Mouse (Mus musculus) retina, postnatal 7 days (tissue): ENCODE measurements around the gene Cpt2.

Source experiments
- DNase-seq: peaks from one replicate; pipeline ENCODE4 v3.0.0-alpha.2; 2012; ENCODE audit warnings: low read depth, low spot score

The Cpt2 gene

GRCm38 (mm10) chr4:107921152-107921695, 2.2 kb downstream of the Cpt2 start:
- DNase-seq = no peak

DNA sequence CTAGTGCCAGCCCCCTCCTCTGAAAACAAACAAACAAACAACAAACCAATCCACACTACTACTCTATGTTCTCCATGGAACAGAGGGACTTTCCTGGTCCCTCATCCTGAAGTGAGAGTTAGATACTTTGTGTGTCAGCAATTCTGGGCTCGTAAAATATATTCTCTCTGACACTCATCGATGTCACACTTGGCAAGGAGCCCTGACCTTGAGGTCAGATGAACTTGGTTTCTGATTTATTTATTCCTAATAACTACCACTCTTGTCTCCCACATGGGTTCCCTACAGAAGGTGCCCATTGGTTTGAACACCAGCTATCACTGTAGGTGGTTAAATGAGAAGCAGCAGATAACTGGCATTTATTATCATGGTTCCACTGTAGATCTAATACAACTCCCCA, 3.1 kb downstream of the Cpt2 start:
- no peak for DNase-seq

GRCm38 (mm10) chr4:107910020-107910419, 13.4 kb downstream of the Cpt2 start:
- DNase-seq = no peak

GRCm38 (mm10) chr4:107906561-107906960, 16.8 kb downstream of the Cpt2 start:
- no peak for DNase-seq

GRCm38 (mm10) chr4:107904252-107904651, 19.2 kb downstream of the Cpt2 start:
- DNase-seq = no peak

DNA sequence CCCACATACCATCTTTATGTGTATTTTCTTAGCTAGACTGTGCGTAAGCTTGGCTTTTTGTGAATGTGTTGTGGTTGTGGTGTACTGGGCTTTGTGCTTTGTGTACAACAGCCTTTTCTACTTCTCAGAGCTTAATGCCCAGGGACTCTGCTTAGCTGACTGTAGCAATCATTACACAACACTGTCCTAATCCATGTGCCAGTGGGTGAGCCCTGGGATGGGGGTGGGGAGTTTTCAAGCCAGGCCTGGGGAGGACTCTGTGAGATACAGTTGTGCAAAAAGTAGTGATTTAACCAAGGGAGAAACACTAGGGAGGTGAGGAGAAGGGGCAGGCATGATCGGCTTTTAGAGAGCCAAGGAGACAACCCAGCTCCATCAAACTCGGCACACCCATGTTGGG, 23.2 kb downstream of the Cpt2 start:
- no peak for DNase-seq

DNA sequence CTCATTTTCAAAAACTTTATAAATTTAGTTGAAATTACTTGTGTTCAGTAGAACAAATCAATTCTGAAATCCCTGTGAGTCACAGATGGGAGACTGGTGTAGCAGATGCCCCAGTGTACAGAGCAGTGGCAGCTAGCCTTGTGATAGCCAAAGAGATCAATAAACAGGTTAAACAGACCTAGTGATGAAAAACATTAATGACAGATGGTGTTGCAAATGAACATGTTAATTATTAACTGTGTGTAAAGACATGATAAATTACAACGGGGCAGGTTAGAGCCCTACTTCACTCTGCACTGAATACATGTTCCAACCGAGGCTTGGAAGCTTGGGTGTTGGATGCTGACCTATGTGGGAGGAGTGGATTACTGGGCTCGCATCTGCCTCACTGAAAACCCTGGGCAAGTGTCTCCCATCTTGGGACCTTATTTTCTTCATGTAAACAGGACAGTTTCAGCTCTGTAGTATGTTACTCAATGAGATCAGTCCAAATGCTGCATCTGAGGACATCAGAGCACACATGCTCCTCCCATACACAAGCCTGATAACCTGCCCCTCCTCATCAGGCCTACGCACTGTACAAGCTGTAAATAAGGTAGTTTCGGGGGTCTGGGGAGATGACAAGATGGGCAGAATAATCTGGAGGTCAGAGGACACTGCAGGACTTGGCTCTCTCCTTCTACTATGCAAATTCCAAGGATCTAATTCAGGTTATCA, 24.0 kb downstream of the Cpt2 start:
- DNase-seq = no peak

DNA sequence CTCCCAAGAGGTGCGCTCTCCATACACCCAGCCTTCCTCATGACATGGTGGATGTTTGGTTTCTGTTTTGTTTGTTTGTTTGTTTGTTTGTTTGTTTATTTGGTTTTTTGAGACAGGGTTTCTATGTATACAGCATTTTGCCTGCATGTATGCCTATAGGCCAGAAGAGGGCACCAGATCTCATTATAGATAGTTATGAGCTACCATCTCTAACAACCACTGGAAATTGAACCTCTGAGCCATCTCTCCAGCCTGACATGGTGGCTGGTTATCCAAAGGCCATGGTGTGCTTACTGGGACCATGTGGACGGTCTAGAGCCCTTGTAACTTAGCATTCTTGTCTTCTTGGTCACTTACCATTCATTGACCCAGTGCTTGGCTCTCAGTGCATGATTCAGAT, 30.7 kb downstream of the Cpt2 start:
- DNase-seq = no peak

DNA sequence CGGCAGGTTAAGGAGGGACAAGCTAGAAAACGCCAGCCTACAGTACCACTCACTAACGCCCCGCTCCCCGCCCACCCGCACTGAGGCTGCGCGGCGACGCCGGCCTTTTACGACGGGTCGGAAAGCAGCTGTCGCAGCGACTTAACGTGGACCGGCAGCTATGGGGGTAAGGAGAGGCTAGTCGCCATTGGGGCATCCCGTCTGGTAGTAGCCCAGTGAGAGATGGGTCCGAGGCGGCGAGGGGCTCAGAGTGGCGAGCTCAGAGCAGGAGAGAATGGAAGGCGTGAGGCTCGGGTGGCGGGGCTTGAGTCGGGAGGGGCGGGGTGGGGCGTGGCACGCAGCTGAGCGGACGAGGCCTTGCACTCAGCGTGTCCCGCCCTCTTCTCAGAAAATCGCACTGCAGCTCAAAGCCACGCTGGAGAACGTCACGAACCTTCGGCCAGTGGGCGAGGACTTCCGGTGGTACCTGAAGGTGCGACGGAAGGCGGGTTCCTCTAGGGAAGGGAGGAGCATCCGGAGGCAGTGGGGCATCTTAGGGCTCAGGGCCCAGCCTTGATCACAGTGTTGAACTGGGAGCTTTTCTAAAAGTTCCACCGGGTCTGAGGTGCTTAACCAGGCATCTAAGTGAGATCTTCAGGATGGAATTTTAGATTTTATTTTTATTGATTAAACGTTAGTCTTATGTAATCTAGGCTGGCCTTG, 33.5 kb downstream of the Cpt2 start, which contains the start of gene 0610037L13Rik:
Gene 0610037L13Rik (plus strand): TSS at position 83 of the 702 bp plus-strand sequence.
- DNase-seq = peak; percentile 88

- DNase-seq = no peak
Observed at GRCm38 (mm10) chr4:107889385-107889730, 34.1 kb downstream of the Cpt2 start.

DNA sequence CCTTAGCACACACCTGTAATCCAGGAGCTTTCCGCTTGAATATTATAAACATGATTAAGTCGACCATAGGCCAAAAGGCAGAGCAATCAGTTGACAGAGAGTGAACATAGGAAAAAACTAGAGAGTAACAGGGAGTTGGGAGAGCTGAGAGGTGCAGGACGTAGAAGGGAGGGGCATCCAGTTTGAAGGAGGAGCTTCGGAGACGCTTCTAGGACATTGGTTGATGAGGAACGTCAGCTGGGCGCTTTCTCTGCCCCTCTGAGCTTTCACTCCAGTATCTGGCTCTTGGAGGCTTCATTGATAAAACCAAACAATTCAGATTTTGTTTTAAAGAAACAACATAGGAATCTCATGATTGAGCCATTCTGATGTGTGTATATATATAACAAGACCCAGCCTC, 37.0 kb downstream of the Cpt2 start:
- no peak for DNase-seq

GRCm38 (mm10) chr4:107881631-107882030, 41.8 kb downstream of the Cpt2 start:
- DNase-seq = no peak

DNA sequence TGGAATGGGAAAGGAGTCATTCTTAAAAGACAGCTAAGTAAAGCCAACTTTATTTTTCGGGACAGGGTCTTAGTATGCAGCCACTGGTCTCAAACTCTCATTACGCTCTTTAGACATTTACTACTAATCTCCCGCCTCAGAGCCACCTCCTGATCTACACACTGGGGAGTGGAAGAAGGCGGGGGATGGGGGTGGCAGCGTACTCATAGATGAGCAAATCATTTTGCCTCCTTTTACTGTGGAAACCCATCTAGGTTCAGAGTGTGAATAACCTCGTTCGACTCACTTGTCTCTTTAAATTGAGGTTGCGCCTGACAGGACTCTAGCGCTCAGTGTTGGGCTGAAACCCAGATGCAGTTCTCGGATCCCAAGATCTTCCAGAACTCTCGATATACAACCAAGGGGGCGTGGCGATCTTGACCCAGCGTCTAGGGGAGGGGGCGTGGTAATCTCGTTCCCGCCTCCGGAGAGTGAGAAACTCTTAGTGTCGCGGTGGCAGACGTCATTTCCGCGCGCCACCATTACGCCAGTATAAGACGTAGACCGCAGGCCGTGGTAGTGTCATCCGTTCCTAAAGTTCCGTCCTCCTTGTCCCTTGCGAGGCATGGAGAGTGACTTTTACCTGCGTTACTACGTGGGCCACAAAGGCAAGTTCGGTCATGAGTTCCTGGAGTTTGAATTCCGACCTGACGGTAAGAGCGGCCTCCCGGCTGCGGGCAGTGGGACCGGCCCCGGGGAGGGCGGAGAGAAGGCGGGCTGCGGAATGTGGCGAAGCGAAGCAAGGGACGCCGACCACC, 44.0 kb downstream of the Cpt2 start, which contains the start of gene Magoh:
Gene Magoh (plus strand): TSS at position 502 of the 797 bp plus-strand sequence.
- peak; percentile 92 for DNase-seq

DNA sequence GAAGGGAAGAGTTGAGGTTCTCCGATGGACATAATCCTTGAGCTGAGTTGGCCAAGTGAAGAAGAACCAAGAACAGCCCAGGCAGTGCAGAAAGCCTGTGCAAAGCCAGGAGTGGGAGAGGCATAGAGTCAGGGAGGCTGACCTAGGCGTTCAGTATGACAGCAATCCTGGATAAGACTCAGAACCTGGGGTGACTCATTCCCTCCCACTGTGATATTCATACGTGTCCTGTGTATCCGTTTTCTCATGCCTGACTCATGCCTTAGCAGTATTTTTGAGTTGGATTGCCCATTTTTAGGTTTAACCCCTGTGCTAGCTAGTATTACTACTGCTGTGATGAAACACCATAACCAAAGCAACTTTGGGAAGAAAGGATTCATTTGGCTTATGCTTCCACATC, 58.5 kb downstream of the Cpt2 start:
- no peak for DNase-seq

DNA sequence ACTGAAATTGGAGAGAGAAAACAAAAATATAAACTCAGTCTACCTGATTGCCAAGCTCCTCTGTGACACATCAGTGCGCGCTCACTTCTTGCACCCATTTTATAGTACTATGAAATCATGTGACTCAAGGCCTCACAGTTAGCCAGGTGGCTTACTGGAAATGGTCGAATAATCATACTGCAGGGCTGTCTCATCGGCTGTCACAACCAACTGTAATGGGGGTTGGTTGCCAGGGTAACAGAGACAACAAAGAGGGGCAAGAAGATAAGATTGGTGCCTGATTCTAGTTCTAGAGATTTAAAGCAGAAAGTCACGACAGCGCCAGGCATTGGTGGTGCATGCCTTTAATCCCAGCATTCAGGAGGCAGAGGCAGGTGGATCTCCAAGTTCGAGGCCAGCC, 64.4 kb downstream of the Cpt2 start:
- no peak for DNase-seq

DNA sequence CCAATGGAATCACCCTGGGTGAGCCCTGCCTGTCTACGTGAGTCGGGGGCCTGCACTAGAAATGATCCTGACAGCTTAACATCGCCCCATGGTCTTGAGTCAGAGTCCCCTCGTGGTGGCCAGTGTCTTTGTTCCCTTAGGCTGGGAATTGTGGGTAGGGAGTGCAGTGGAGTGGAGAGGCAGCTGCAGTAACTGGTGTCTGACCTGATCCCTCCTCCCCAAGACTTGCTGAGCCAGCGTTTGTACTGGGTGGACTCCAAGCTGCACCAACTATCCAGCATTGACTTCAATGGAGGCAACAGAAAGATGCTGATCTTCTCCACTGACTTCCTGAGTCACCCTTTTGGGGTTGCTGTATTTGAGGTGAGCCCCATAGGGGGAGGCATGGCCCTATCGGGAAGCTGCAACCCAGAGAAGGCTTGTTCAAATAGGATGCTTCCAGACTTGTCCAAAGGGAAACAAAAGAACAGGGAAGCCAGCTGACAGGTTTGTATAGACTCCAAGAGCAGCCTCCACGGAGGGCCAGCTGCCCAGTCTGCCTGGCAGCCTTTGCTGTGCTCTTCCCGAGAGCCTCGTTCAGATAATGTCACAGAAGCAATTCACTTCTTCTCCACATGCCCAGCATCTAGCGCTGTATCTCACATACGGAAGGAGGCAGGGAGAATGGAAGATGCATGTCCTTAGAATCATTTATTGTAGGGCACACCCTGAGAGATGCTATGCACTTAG, 66.3 kb downstream of the Cpt2 start:
- no peak for DNase-seq
